Mouse (Mus musculus) lung, postnatal 0 days (tissue): ENCODE results near the gene 4921504E06Rik. TPM values are rescaled to one million over a fixed set of nuclear protein-coding genes. Genes with fewer than 3 reads are reported as not detected.
A peak's percentile ranks its signal among the peaks of the same experiment; 100 is the strongest.

ENCODE experiments used
- ATAC-seq: fragments of 200-750 bp; cut with Nextera tagmentation; 2 replicates; pipeline ENCODE4 v1.8.0; 2017; ENCODE audit warnings: moderate library complexity
- DNase-seq: peaks from one replicate; pipeline ENCODE4 v3.0.0-alpha.2; 2016; ENCODE audit warnings: low spot score
- H3K27ac ChIP-seq: fragments of 300-500 bp; sonication (generic); 2 replicates; pipeline ENCODE4 v1.5.1; 2014; ENCODE audit warnings: antibody characterized with exemption, mild to moderate bottlenecking, low read length, mixed read lengths
- H3K27me3 ChIP-seq: fragments of 300-500 bp; sonication (generic); replicated peaks from 2 replicates; pipeline ENCODE4 v1.6.1; 2014; ENCODE audit warnings: low read length, mixed read lengths; ENCODE audit not compliant: insufficient read depth
- H3K36me3 ChIP-seq: fragments of 300-500 bp; sonication (generic); 2 replicates; pipeline ENCODE4 v1.6.1; 2014; ENCODE audit warnings: low read length, mixed read lengths; ENCODE audit not compliant: insufficient read depth
- H3K4me1 ChIP-seq: fragments of 300-500 bp; sonication (generic); 2 replicates; pipeline ENCODE4 v1.6.1; 2014; ENCODE audit warnings: antibody characterized with exemption, low read depth, low read length, mixed read lengths; ENCODE audit not compliant: insufficient read depth
- H3K4me2 ChIP-seq: fragments of 300-500 bp; sonication (generic); replicated peaks from 2 replicates; pipeline ENCODE4 v1.6.1; 2014; ENCODE audit warnings: low read depth, mild to moderate bottlenecking, low read length, moderate library complexity, mixed read lengths
- H3K4me3 ChIP-seq: fragments of 300-500 bp; sonication (generic); 2 replicates; pipeline ENCODE4 v1.5.1; 2014; ENCODE audit warnings: low read depth, low read length
- H3K9ac ChIP-seq: fragments of 300-500 bp; sonication (generic); replicated peaks from 2 replicates; pipeline ENCODE4 v1.6.1; 2014; ENCODE audit warnings: low read depth, mild to moderate bottlenecking
- H3K9me3 ChIP-seq: fragments of 300-500 bp; sonication (generic); 2 replicates; pipeline ENCODE4 v1.6.1; 2016; ENCODE audit warnings: low read length, mixed read lengths
- CTCF ChIP-seq: IDR thresholded peaks from 2 replicates; pipeline ENCODE4 v1.5.1; 2016; ENCODE audit warnings: antibody characterized with exemption, mild to moderate bottlenecking
- EP300 ChIP-seq: IDR thresholded peaks from 2 replicates; pipeline ENCODE4 v1.6.1; 2016; ENCODE audit warnings: antibody characterized with exemption, mild to moderate bottlenecking, control low read depth
- WGBS: fragments of 180-500 bp; shearing (Covaris S2); extraction: QIAGEN DNeasy Blood & Tissue Kit; methylation state at CpG from one replicate; pipeline ENCODE4 v1.1.7; 2014; 5-methylcytosine and 5-hydroxymethylcytosine counted together
- polyA plus RNA-seq: library from polyadenylated mRNA; unstranded; fragments of >200 nt; fragmentation: Nextera tagmentation; extraction: Ambion mirVana; gene quantifications from 2 replicates; pipeline ENCODE4 v1.2.1, GENCODE M21; 2015

The 4921504E06Rik gene
- polyA plus RNA-seq, 1 experiment from 2014 or later: 0.13 TPM

- ATAC-seq (no peak), DNase-seq (peak; percentile 70)
- no peak overlapping the region for H3K27ac ChIP-seq
- H3K4me2 ChIP-seq: no peak overlapping the region
- no peaks in the 10 kb centered on the region for H3K27me3 ChIP-seq
- H3K9ac ChIP-seq: no peak overlapping the region
- TF ChIP-seq EP300 (no peak), CTCF (peak; percentile 77)
- H3K4me1 ChIP-seq: no peaks in the 10 kb centered on the region
- WGBS: 5% methylated on average over 7 of the region's 7 CpGs
- no peaks in the 10 kb centered on the region for H3K36me3 ChIP-seq
- H3K4me3 ChIP-seq: no peak overlapping the region
- no peaks in the 10 kb centered on the region for H3K9me3 ChIP-seq
Measured at GRCm38 (mm10) chr2:19519768-19520167, 33.9 kb downstream of the 4921504E06Rik start.

- Histone ChIP-seq H3K9ac (no peak overlapping the region), H3K4me3 (no peak overlapping the region), H3K27ac (no peak overlapping the region), H3K4me1 (no peaks in the 10 kb centered on the region), H3K9me3 (no peaks in the 10 kb centered on the region), H3K4me2 (no peak overlapping the region), H3K27me3 (no peaks in the 10 kb centered on the region), H3K36me3 (no peaks in the 10 kb centered on the region)
- TF ChIP-seq CTCF: no peak
- TF ChIP-seq EP300: no peak
- WGBS: 34% methylated on average over 13 of the region's 13 CpGs
- DNase-seq (no peak), ATAC-seq (no peak)
Measured at GRCm38 (mm10) chr2:19517952-19518351, 35.8 kb downstream of the 4921504E06Rik start.

GRCm38 (mm10) chr2:19512381-19512780 lies 41.3 kb downstream of the 4921504E06Rik start:
- Histone ChIP-seq H3K27ac (no peak overlapping the region), H3K9ac (no peak overlapping the region), H3K4me2 (no peak overlapping the region), H3K4me1 (no peaks in the 10 kb centered on the region), H3K27me3 (no peaks in the 10 kb centered on the region), H3K4me3 (no peak overlapping the region), H3K36me3 (no peaks in the 10 kb centered on the region), H3K9me3 (no peaks in the 10 kb centered on the region)
- no peak for ATAC-seq
- TF ChIP-seq CTCF (no peak), EP300 (no peak)
- 49% methylated on average over 5 of the region's 5 CpGs for WGBS
- no peak for DNase-seq

DNA sequence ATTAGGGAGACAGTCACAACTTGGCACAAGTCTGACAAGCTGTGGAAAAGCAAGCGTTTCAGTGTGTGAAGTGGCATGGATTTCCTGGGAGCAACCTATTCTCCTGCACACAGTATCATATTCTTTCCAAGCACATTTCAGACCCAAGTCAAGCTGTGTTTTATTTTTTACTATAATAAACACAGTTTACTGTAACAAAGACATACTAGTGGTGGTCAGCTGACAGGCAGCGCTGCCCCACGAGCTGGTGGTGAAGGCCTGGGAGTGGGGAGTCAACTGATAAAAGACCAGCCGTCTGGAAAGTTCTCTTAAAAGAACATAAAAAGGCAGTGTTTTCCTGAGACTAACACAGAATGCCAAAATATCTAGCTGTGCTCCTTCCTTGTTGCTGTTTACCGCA lies 42.7 kb downstream of the 4921504E06Rik start:
- TF ChIP-seq EP300 (no peak), CTCF (no peak)
- DNase-seq (no peak), ATAC-seq (no peak)
- Histone ChIP-seq H3K9ac (no peak overlapping the region), H3K9me3 (no peaks in the 10 kb centered on the region), H3K4me1 (no peaks in the 10 kb centered on the region), H3K36me3 (no peaks in the 10 kb centered on the region), H3K4me3 (no peak overlapping the region), H3K27ac (no peak overlapping the region), H3K27me3 (no peaks in the 10 kb centered on the region), H3K4me2 (no peak overlapping the region)
- 42% methylated on average over 5 of the region's 5 CpGs for WGBS

DNA sequence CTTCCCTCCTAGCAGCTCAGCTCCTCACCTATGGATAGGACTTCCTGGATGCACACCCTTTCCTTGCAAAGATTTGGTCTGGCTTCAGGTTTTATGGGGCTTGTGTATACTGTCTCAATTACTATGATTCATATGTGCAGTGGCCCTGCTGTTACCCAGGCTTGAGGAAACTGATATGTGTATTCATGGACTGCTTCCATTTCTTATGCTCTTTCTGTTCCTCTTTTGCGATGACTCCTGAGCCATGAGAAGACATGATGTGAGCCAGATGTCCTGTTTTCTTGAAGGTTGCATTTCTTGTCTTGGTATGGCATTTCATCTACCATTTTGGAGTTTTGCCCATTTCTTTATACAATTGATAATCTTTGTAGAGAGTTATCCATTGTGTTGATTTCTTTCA lies 48.0 kb downstream of the 4921504E06Rik start:
- Histone ChIP-seq H3K4me1 (no peaks in the 10 kb centered on the region), H3K27me3 (no peaks in the 10 kb centered on the region), H3K27ac (no peak overlapping the region), H3K36me3 (no peaks in the 10 kb centered on the region), H3K9ac (no peak overlapping the region), H3K9me3 (no peaks in the 10 kb centered on the region), H3K4me2 (no peak overlapping the region), H3K4me3 (no peak overlapping the region)
- no peak for ATAC-seq
- WGBS: 81% methylated on average over 1 of the region's 1 CpGs
- DNase-seq: no peak
- TF ChIP-seq EP300: no peak
- no peak for TF ChIP-seq CTCF

GRCm38 (mm10) chr2:19490262-19490661 lies 63.5 kb downstream of the 4921504E06Rik start:
- H3K9me3 ChIP-seq: no peaks in the 10 kb centered on the region
- H3K4me3 ChIP-seq: no peak overlapping the region
- DNase-seq (no peak), ATAC-seq (no peak)
- no peaks in the 10 kb centered on the region for H3K36me3 ChIP-seq
- H3K4me1 ChIP-seq: no peaks in the 10 kb centered on the region
- H3K27me3 ChIP-seq: no peaks in the 10 kb centered on the region
- TF ChIP-seq EP300 (no peak), CTCF (no peak)
- no peak overlapping the region for H3K9ac ChIP-seq
- no peak overlapping the region for H3K4me2 ChIP-seq
- H3K27ac ChIP-seq: no peak overlapping the region
- WGBS: 49% methylated on average over 3 of the region's 3 CpGs

GRCm38 (mm10) chr2:19461940-19462339 lies 91.8 kb downstream of the 4921504E06Rik start:
- no peak overlapping the region for H3K4me2 ChIP-seq
- no peak overlapping the region for H3K9ac ChIP-seq
- no peaks in the 10 kb centered on the region for H3K4me1 ChIP-seq
- TF ChIP-seq CTCF: no peak
- no peak for TF ChIP-seq EP300
- no peak overlapping the region for H3K27ac ChIP-seq
- no peaks in the 10 kb centered on the region for H3K36me3 ChIP-seq
- ATAC-seq: no peak
- 37% methylated on average over 2 of the region's 2 CpGs for WGBS
- no peak for DNase-seq
- no peaks in the 10 kb centered on the region for H3K9me3 ChIP-seq
- no peak overlapping the region for H3K4me3 ChIP-seq
- no peaks in the 10 kb centered on the region for H3K27me3 ChIP-seq
